Mouse (Mus musculus) thymus, postnatal 14 days (tissue): ENCODE data around the gene Rab34.

Source experiments
- DNase-seq: peaks from one replicate; pipeline ENCODE4 v3.0.0; 2021

Gene Rab34

DNA sequence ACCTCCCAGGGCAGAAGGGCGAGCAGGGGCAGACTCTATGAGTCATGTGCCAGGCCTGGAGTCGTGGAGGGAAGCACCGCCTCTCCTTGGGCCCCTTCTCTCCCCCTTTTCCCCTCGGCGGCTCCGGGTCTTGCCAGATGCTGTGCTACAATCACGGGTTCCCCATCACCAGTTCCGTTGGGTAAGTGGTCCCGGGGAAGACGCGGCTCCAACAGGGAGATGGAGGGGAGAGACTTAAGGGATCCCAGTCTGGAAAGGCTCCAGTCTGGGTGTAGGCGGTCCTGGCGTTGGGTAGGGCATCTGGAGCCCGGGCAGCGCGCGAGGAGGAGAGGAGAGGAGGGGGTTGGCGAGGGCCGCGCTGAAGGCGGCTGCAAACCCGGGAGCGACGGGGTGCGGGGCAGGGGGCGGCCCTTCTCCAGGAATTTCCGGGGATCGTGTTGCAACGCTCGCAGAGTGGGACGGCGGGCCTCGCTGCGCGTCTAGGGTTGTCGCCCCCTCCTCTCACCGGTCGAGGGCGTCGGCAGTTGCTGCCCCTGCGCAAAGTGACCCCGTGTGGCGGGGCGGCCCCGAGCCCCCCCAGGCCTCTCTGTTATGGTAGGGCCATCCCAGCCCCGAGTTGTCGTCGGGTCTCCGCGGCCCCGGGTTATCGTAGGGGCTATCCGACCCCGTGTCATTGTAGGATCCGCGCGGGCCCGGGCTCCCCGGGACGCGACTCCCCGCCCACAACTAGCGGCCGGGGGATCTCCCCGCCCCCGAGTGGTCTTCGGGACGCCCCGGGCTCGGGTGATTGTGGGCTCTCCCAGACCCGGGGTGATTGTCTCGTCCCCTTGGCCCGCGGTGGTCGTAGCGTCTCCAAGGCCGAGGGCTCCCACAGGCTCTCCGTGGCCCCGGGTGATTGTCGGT, at the start of gene Rab34:
Rab34 (plus strand) TSS at position 100 of the 903 bp plus-strand sequence.
- peak; percentile 22 for DNase-seq

- no peak for DNase-seq
These were observed 47.6 kb upstream of the Rab34 start for GRCm38 (mm10) chr11:78140665-78141064.

DNA sequence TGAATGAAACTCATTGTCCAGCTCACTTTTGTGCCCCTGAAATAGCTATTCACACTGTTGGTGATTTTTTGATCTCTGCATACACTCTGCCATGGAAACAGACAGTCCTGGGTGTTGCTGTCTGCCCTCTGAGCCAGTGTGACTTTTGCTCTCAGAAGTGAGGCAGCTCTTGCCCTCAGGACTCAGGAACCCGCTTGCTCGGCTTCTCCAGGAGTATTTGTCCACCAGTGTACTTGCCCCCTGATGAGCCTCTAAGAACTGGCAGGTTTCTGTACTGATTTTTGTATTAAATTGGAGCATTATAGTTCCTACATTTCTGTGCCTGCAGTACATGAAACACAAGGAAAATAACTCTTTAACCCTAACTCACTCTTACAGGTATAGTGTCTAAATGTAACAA, 44.7 kb upstream of the Rab34 start:
- DNase-seq = no peak

- DNase-seq = peak; percentile 20
These were observed 42.1 kb upstream of the Rab34 start for GRCm38 (mm10) chr11:78146168-78146567.

DNA sequence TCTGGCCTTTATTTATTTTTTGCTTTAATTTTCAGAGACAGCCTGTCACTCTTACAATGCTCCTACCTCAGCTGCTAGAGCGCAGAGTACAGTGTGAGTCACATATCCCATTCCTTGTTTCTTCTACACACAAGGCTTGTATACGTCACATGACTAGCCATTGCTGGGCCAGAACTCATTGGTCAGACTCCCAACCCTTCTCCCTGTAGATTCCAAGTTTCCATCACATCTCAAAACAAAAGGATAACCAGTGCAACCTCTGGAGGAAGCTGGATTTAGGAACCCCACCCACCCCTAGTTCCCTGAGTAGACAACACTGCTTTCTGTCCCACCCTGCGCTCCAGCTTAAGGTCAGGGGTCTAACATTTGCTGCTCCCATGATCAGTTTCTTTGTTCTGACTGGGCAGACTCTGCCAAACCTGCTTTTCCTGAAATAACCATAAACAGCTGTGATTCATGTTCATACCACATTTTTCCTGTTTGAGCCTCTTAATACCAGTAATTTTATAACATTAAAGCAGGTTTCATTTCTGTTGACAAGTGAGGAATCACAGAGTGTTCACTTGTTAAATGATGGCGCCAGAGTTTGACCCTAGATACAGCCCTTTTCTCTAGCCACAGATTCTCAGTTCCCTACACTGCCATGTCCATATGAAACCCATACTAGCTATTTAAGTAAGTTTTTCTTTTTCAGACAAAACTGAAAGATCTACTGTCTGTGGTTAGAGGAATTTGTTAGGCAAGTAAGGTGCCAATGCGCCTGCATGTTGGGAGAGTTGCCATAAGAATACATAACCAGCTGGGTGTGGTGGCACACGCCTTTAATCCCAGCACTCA, 41.3 kb upstream of the Rab34 start:
- no peak for DNase-seq

DNA sequence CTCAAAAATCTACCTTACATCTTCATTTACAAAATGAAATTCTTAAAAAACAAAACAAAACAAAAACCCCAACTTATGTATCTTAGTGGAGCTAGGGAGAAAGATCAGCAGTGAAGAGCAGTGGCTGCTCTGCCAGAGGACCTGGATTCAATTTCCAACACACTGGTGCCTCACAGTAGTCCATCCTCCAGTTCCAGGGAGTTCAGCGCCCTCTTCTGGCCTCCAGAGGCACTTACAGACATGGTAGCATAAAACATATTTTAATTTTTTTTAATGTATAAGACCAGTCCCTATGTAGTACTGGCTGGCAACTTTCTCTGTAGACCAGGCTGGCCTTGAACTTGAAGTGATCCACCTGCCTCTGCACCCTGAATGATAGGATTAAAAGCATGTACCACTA, 37.1 kb upstream of the Rab34 start:
- DNase-seq = peak; percentile 21

DNA sequence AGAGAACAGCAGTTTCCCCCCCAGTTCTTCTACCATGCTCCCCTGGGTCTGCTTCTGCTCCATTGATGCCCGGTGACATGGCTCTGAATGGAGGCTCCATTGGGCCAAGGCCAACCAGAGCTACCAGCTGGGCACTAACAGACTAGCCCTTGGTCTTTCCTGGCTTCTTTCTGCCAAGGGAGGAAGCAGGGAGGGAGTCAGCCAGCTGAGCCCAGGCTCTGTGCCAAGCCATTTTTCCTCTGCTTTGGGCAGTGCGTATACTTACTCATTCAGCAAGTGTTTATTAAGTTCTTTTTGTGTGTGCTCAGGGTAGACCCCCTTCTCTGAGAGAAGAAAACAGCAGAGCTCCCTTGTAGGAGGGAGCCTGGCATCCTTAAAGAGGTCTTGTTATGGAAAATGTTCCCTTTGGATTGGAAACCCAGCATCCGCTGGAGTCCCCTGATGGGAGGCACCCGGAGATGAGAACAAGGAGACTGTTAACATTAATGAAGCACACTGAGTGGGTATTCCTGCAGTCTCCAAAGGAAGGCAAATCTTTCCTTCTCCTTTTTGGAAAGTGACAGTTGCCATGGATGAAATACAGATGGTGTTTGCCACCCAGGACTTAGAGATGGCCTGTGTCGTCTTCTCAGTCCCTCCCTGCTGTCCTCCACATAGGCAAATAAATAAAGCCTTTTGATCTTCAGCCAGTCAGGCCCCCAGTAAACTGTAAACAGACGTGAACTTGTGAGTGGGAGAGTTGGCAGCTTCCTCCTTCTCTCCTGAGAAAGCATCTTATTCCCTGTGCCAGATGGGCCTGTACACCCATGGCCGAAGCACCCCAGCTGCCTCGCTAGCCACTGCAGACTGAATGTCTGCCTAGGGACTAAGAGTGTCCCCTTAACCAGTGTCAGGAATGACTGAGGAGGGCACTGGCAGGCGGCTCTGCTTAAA, 35.7 kb upstream of the Rab34 start:
- no peak for DNase-seq

DNA sequence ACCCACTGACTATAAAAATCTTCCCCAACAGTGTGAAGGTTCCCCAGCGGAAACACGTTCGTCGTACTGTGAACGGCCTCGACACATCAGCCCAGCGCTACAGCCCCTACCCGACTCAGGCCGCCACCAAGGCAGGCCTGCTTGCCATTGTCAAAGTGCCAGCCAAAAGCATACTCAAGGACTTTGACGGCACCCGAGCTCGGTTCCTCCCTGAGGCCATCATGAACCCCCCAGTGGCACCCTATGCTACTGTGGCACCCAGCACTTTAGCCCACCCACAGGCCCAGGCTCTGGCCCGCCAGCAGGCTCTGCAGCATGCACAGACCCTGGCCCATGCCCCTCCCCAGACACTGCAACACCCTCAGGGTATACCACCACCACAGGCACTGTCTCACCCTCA, 34.5 kb upstream of the Rab34 start:
- DNase-seq = no peak

- no peak for DNase-seq
These were observed 32.6 kb upstream of the Rab34 start for GRCm38 (mm10) chr11:78155674-78156073.

GRCm38 (mm10) chr11:78156156-78156699, 32.0 kb upstream of the Rab34 start:
- DNase-seq = no peak

GRCm38 (mm10) chr11:78159096-78159495, 29.1 kb upstream of the Rab34 start:
- peak; percentile 87 for DNase-seq

DNA sequence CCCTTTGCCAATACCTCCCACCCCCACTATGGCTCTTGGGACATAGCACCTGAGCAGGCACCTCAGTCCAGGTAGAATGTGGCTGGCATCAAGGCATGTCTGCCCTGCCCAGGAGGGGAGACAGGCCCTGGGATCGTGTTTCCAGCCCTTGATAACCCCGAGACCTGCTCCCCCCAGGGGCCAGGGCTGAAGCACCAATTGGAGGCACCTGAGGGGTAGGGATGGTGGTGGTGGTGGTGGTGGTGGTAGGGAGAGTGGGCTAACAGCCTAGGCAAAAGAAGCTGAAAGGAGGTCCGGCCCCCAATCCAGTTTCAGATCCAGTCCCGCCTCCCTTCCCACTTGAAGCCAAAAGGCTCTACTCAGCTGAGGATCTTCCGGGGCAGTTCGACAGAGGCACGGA, 28.7 kb upstream of the Rab34 start:
- DNase-seq = no peak

DNA sequence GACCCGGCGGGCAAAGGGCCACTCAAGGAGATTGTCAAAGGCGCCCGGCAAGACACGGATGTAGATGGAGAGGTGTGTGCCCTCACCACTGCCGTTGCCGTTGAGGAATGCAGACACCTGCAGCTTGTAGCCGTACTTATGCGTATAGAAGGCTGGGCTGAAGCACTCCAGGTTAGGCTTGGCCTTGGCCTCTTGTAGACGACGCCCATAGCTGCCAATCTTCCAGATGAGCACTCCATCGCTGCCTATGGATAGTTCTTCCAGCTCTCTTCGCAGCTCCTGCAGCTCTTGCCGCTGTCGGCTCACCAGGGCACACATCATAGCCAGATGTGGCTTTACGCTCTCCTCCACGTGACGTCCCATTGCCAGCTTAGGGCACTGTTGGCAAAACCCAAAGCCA, 28.1 kb upstream of the Rab34 start:
- DNase-seq = no peak

DNA sequence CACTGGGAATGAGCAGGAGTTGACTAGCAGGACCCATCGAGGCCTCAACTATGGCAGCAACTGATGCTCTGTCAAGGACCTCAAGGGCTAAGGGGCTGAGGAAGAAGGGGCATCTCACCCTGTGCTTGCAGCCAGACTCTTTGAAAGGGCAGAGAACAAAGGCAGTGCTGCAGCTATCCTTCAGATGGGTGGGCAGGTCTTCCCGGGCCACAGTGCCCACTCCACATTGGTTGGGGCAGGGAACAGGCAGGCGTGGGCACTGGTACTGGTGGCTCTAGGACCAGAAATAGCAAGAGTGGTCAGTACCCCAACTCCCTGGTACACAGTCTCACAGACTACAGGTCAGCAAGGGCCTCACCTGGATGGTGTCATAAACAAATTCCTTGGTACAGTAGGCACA, 27.6 kb upstream of the Rab34 start:
- DNase-seq = no peak

DNA sequence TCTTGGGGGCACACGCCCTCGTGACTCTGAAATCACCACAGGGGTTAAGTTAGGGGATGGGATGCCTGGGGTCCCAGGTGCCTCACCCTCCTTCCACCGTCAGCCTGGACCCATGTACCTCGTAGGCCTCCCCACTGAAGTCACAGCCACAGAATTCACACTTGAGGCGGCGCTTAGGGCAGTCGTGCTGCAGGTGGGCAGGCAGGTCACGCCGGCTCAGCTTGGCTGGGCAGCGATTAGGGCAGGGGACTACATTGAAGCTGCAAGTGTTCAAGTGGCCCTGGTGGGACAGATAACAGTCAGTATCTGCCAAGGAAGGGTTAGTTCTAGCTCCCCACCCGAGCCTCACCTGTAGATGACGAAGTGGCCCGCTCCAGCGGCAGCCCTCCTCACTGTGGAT, 27.1 kb upstream of the Rab34 start:
- DNase-seq = no peak

- DNase-seq = no peak
These were observed 26.3 kb upstream of the Rab34 start for GRCm38 (mm10) chr11:78161968-78162367.

GRCm38 (mm10) chr11:78162504-78162903, 25.7 kb upstream of the Rab34 start:
- DNase-seq = no peak

DNA sequence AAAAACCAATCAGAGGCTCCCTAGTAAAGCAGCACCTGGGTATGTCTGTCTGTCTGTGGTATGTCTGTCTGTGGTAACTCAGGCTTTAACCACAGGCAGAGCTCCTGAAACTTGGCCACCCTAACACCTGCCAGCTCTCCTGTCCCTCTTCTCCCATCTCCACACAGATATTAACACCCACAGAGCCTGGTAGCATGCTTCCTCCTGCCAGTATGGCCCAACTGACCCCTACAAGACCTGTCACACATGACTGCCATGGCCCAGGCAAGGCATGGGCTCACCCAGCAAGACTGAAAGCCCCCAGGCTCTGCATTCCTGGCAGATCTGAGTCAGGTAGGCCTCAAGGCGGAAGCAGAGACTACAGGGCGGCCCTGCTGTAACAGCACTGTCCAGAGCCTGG, 25.2 kb upstream of the Rab34 start:
- no peak for DNase-seq

DNA sequence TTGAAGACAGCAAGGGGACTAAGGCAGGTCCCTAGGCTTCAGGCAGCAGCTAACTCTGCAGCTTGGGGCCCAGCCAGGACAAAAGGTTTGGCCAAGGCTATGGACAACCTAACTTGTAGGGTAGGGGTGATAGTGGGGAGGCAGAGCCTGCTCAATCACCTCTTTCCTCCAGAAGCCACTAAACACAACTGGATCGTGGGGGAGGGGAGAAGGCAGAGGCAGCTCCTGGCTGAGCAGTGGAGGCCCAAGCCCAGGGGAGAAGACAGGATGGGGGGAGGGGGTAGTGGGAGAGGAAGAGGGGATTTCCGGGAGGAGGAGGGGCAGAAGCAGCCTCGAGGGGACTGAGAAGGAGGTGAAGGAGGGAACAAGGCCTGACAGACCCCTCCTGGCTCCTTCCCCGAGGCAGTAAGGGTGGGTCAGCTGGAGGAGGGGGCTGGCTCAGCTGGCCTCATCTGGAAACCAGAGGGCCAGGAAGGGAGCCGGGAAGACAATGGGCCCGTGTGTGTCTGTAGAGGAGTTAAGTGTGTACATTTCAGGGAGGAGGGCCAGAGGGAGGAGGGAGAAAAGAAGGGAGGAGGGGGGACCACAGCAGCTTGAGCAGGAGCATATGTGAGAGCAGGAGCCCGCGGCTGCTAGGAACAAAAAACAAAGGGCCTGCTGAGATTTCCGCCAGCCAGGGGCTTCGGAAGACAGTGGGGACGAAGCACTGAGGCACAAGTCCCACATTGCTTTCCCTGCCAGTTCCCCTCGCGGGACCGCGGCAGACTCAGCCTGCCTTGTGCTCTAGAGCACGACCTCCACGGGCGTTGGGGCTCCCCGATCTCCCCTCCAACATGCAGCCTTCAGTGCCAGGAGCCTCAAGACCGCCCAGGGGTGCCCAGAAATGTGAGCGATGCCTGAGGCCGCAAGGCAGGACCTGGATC, 24.3 kb upstream of the Rab34 start:
- DNase-seq = peak; percentile 88

DNA sequence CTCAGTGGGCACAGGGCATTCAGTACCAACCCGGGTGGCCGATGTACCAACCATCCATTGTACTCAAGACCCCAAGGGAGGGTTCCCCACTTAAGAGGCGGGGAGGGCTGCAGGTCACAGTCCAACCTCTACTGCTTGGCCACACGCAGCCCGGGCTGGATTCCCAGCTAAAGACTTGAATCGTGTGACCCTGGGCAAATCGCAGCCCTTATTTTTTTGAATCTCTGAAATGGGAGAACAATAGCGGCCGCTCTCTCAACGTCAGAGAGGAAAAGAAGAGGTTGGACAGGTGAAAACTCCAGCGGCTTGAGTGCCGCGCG, 23.7 kb upstream of the Rab34 start:
- no peak for DNase-seq

- peak; percentile 93 for DNase-seq
These were observed 23.1 kb upstream of the Rab34 start, which contains the start of gene Traf4 for GRCm38 (mm10) chr11:78164924-78165760. TSS of gene Traf4 (minus strand) at chr11:78165589.
